Mouse (Mus musculus) lung, embryonic 14.5 days (tissue): ENCODE results near the gene Lctl. TPM values are rescaled to one million over a fixed set of nuclear protein-coding genes. Genes with fewer than 3 reads are reported as not detected.
"Not testable (repeated sequence)": the region's sequence is repeated elsewhere in the genome, so short reads cannot be mapped to it uniquely, and the experiment has no call there.

ENCODE experiments used
- ATAC-seq: fragments of 200-750 bp; cut with Nextera tagmentation; 2 replicates; pipeline ENCODE4 v1.8.0; 2017; ENCODE audit warnings: mild to moderate bottlenecking, moderate TSS enrichment, moderate library complexity; ENCODE audit not compliant: insufficient read depth
- DNase-seq: peaks from one replicate; pipeline ENCODE4 v3.0.0-alpha.2; 2015
- H3K27ac ChIP-seq: fragments of 300-500 bp; sonication (generic); 2 replicates; pipeline ENCODE4 v1.5.1; 2014; ENCODE audit warnings: low read depth, mild to moderate bottlenecking, moderate library complexity
- H3K27me3 ChIP-seq: fragments of 300-500 bp; sonication (generic); 2 replicates; pipeline ENCODE4 v1.6.1; 2014; ENCODE audit warnings: low read length, control low read depth; ENCODE audit not compliant: insufficient read depth
- H3K36me3 ChIP-seq: fragments of 300-500 bp; sonication (generic); 2 replicates; pipeline ENCODE4 v1.6.1; 2014; ENCODE audit warnings: control low read depth; ENCODE audit not compliant: insufficient read depth
- H3K4me1 ChIP-seq: fragments of 300-500 bp; sonication (generic); 2 replicates; pipeline ENCODE4 v1.6.1; 2014; ENCODE audit warnings: antibody characterized with exemption, control low read depth; ENCODE audit not compliant: insufficient read depth
- H3K4me2 ChIP-seq: fragments of 300-500 bp; sonication (generic); 2 replicates; pipeline ENCODE4 v1.6.1; 2014; ENCODE audit warnings: mild to moderate bottlenecking
- H3K4me3 ChIP-seq: fragments of 300-500 bp; sonication (generic); 2 replicates; pipeline ENCODE4 v1.5.1; 2014; ENCODE audit warnings: low read depth, low read length
- H3K9ac ChIP-seq: fragments of 300-500 bp; sonication (generic); 2 replicates; pipeline ENCODE4 v1.6.1; 2014
- H3K9me3 ChIP-seq: fragments of 300-500 bp; sonication (generic); 2 replicates; pipeline ENCODE4 v1.6.1; 2016; ENCODE audit warnings: low read depth, low read length, control low read depth
- CTCF ChIP-seq: IDR thresholded peaks from 2 replicates; pipeline ENCODE4 v1.5.1; 2016; ENCODE audit warnings: antibody characterized with exemption, low read depth
- WGBS: fragments of 180-500 bp; shearing (Covaris S2); extraction: QIAGEN DNeasy Blood & Tissue Kit; methylation state at CpG from one replicate; pipeline ENCODE4 v1.1.7; 2014; 5-methylcytosine and 5-hydroxymethylcytosine counted together
- polyA plus RNA-seq: library from polyadenylated mRNA; unstranded; fragments of >200 nt; fragmentation: Nextera tagmentation; extraction: Ambion mirVana; gene quantifications from 2 replicates; pipeline ENCODE4 v1.2.1, GENCODE M21; 2014

Lctl gene
- polyA plus RNA-seq, 1 experiment from 2014 or later, result 0.13 TPM

DNA sequence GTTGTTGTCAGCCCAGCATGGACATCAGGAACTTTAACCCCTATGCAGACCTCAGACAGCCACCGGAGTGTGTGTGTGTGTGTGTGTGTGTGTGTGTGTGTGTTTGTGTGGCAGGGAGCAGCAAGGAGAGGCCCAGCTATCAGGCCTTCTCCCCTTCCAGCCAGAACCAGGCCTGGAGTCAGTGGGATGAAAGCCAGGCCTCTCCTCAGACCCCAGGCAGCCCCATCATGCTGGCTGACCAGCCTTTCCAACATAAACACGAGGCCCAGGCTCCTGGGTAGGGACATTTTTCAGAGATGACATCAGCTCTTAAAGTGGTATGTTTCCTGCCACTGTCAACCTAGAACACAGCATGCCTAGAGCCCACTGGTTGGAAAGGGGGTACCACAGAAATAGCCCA lies 2.3 kb upstream of the Lctl start:
- Histone ChIP-seq H3K4me1 (no peaks in the 10 kb centered on the region; the same call in 1 of the 2 replicates), H3K27me3 (no peaks in the 10 kb centered on the region), H3K9ac (no peak overlapping the region), H3K9me3 (no peaks in the 10 kb centered on the region), H3K36me3 (no peaks in the 10 kb centered on the region), H3K4me2 (no peak overlapping the region), H3K27ac (peak overlapping the region; percentile 51), H3K4me3 (no peak overlapping the region)
- WGBS, result 6% methylated on average over 2 of the region's 2 CpGs
- TF ChIP-seq CTCF, result no peak
- peak; percentile 50 for ATAC-seq
- DNase-seq, result peak; percentile 64

GRCm38 (mm10) chr9:64115756-64116155 lies 1.2 kb upstream of the Lctl start:
- Histone ChIP-seq H3K4me3 (no peak overlapping the region), H3K9me3 (no peaks in the 10 kb centered on the region), H3K27me3 (no peaks in the 10 kb centered on the region), H3K4me2 (no peak overlapping the region), H3K36me3 (no peaks in the 10 kb centered on the region), H3K4me1 (no peaks in the 10 kb centered on the region; the same call in 1 of the 2 replicates), H3K9ac (no peak overlapping the region), H3K27ac (no peak overlapping the region)
- no peak for ATAC-seq
- no peak for TF ChIP-seq CTCF
- WGBS, result 72% methylated on average over 6 of the region's 6 CpGs
- no peak for DNase-seq

GRCm38 (mm10) chr9:64119898-64120297 lies 3.0 kb downstream of the Lctl start:
- no peak overlapping the region for H3K9ac ChIP-seq
- ATAC-seq (no peak), DNase-seq (peak; percentile 68)

DNA sequence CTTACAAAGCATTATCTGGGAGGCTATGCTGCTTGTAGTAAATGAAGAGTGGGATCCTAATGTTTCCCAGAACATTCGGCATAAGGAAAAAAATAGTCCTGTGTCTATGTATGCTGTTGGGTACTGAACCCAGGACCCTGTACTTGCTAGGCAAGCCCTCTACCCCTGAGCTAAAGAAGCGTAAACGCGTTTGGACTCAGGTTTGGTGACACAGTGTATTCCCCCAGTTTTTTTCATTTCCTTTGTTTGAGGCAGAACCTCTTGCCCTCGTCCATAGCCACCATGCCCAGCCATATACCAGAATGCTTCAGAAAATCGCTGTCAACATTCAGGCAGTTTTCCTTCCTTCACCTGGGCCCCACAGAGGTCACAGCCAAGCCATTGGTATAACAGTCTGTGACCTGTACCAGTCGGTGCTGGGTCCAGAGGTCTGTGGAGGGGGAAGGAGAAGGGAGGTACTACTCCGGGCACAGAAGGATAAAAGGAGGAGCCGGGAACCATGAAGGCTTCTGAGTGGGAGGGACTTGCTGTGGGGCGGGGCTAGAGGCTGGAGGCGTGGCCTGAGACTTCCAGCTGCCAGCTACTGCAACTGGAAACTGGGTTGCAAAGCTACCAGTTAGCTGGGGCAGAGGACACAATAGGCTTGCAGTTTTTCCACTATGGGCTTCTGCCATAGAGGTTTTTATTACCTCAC lies 3.8 kb downstream of the Lctl start:
- no peaks in the 10 kb centered on the region for H3K9me3 ChIP-seq
- H3K4me2 ChIP-seq, result no peak overlapping the region
- no peak for TF ChIP-seq CTCF
- H3K4me3 ChIP-seq, result no peak overlapping the region
- no peaks in the 10 kb centered on the region for H3K36me3 ChIP-seq
- no peaks in the 10 kb centered on the region for H3K4me1 ChIP-seq
- ATAC-seq (peak; percentile 48; the same call in 1 of the 2 replicates), DNase-seq (peak; percentile 62)
- no peak overlapping the region for H3K9ac ChIP-seq
- no peak overlapping the region for H3K27ac ChIP-seq
- H3K27me3 ChIP-seq, result no peaks in the 10 kb centered on the region
- 40% methylated on average over 11 of the region's 11 CpGs for WGBS

More at GRCm38 (mm10) chr9:64119898-64120297, 3.0 kb downstream of the Lctl start:
- H3K27ac ChIP-seq, result no peak overlapping the region
- H3K4me3 ChIP-seq, result no peak overlapping the region
- H3K4me1 ChIP-seq, result no peaks in the 10 kb centered on the region; the same call in 1 of the 2 replicates
- TF ChIP-seq CTCF, result peak; percentile 78
- H3K27me3 ChIP-seq, result no peaks in the 10 kb centered on the region
- no peaks in the 10 kb centered on the region for H3K9me3 ChIP-seq
- no peaks in the 10 kb centered on the region for H3K36me3 ChIP-seq
- 29% methylated on average over 8 of the region's 8 CpGs for WGBS
- H3K4me2 ChIP-seq, result no peak overlapping the region

DNA sequence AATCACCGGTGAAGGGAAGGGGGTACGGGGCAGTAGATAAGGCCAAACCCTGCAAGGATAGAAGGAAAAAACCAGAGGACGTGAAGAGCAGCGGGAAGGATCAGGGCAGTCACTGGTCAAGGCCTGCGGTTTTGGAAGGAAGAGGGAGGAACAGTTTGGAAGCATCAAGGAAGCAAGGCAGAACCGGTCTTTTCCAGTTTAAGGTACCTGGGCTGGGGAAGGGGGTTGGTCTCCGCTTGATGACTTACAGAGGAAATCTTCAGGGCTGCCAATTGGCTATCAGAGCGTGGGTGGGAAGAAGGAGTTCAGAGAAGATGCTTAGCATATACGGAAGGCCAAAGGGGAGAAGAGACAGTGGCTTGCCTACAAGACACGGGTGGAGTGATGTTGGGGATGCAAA lies 5.7 kb downstream of the Lctl start:
- Histone ChIP-seq H3K9ac (no peak overlapping the region), H3K27ac (no peak overlapping the region), H3K27me3 (no peaks in the 10 kb centered on the region), H3K9me3 (no peaks in the 10 kb centered on the region), H3K4me1 (no peaks in the 10 kb centered on the region), H3K4me3 (no peak overlapping the region), H3K4me2 (no peak overlapping the region), H3K36me3 (no peaks in the 10 kb centered on the region)
- DNase-seq (no peak), ATAC-seq (no peak)
- 86% methylated on average over 10 of the region's 10 CpGs for WGBS
- TF ChIP-seq CTCF, result no peak

- not testable (repeated sequence) for H3K9ac ChIP-seq, H3K27me3 ChIP-seq, H3K4me3 ChIP-seq, H3K9me3 ChIP-seq, H3K4me2 ChIP-seq, ATAC-seq, H3K4me1 ChIP-seq, H3K36me3 ChIP-seq, H3K27ac ChIP-seq
- WGBS, result 69% methylated on average over 3 of the region's 3 CpGs
- peak; percentile 20 for DNase-seq
Observed at GRCm38 (mm10) chr9:64124846-64125245, 7.9 kb downstream of the Lctl start.

- no peak for DNase-seq
- Histone ChIP-seq H3K9ac (no peak overlapping the region), H3K9me3 (no peaks in the 10 kb centered on the region), H3K4me2 (no peak overlapping the region), H3K4me1 (no peaks in the 10 kb centered on the region), H3K27me3 (no peaks in the 10 kb centered on the region), H3K27ac (no peak overlapping the region), H3K36me3 (no peaks in the 10 kb centered on the region), H3K4me3 (no peak overlapping the region)
- ATAC-seq, result no peak
- TF ChIP-seq CTCF, result no peak
- WGBS, result 55% methylated on average over 3 of the region's 3 CpGs
Observed at GRCm38 (mm10) chr9:64125307-64125706, 8.4 kb downstream of the Lctl start.
